Mouse (Mus musculus) adrenal gland (tissue): ENCODE data around the gene Ncam1.

Experiments
- intact Hi-C: fragments of 180-260 bp; cut with DNase I; formaldehyde crosslinking; loops from one replicate; pipeline ENCODE4 v1.15.1; 2025

The Ncam1 gene

DNA sequence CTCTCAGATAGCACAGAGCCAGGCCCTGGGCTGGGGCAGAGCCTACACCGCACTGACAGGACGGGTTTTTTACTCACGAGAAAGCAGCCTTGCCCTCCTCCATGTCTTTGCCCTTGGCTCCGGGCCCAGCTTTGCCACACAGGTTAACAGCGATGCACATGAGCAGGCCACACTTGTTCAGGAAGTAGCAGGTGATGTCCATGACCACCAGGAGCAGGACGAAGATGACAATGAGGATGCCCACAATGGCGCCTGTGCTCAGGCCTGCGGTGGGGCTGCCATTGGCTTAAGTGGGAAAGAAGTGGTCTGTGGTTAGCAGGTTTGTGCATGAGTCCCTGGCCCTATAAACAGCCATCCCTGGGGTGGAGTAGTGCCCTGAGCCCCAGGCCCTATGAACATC, 289.1 kb downstream of the Ncam1 start:
- intact Hi-C loops = no loop called here

DNA sequence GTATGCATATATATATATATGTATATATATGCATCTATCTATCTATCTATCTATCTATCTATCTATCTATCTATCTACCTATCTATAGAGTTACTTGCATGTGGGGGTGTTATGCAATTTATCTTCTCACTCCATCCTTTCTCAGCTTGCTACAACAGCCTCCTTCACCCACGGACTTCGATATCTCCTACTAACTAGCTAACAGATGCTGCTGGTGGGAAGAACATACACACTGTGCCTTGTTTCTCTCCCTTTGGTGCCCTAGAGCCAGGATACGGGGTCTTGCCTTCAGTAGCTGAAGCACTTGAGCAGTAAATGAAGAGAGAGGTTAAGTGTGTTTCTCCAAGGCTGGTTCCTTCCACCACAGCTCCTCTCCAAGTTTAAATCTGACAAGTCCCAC, 289.6 kb downstream of the Ncam1 start:
- intact Hi-C loops = no loop called here

DNA sequence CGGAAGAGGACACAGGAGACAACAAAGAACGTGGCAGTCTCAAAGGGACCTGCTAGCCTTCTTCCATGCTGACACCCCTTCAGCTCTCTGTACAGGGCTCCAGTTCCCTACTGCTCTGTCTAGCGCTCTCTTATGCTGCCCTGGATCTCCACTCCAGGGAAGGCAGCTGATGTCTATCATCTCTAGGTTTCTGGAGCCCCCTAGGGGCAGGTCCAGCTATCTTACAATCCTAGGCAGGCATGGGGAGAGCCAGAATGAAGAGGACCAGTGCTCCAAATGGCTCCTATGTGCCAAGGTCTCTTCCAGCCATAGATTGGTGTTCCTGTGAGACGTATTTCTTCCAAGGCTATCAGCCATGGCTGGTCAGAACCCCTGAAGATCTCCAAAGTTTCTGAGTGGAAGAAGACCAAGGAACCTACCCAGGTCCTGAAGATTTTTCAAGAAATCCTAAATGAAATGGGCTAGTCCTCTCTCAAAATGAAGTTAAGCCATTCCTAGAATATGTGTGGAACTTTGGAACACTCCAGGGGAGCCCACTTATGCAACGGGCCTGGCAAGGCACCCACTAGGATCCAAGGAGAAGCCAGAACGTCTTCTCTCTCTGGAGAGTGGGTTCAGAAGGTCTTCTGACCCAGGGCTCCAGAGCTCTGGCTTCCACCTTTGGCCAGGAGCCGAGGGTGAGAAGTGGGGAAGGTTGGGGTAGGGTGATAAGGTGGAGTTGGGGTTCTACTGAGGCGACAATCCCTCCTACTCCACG, 290.7 kb downstream of the Ncam1 start:
- intact Hi-C loops = no loop called here

DNA sequence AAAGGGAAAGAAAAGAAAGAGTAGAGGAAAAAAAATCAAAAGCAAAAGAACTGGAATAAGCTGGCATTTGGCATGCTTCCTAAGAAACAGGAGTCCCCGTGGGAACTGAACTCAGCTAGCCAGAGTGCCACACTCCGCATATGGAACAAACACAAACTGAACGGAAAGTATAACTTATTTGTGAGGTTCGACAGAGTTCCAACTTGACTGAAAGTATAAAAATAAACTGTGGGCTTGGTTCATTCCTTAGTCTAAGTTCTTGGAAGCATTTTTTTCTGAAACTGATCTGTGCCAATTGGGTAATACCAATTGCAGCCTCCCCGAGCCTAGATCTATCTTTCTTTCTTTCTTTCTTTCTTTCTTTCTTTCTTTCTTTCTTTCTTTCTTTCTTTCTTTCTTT, 294.1 kb downstream of the Ncam1 start:
- intact Hi-C loops = no loop called here

DNA sequence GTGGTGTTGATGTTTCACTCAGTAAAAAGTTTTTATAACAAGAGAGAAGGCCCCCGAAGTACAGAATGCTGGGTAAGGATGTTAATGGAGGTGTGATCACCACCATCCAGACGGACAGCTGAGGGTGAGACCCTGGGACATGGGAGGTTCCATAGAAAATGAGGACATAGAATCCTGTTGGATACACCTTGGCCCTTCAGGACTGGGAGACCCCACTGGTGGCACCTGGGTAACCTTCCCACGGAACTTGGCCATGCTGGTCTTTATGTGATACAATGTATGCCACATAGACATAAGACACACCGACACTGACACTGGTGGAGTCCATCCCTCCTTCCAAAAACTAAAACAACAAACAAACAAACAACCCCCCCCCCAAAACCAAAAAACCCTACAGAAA, 296.5 kb downstream of the Ncam1 start:
- intact Hi-C loops = no loop called here

DNA sequence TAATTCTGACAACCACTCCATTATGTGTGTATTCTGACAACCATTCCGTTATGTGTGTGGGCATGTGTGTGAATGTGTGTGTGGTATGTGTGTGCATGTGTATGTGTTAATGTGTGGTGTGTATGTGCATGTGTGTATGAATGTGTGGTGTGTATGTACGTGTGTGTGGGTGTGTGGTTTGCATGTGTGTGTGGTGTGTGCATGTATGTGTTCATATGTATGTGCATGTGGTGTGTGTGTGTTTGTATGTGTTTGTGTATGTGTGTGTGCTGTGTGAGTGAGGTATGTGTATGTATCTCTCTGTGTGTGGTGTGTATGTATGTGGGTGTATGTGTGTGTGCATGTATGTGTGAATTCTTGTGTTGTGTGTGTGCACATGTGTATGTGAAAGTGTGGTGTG, 298.8 kb downstream of the Ncam1 start:
- intact Hi-C loops = no loop called here

DNA sequence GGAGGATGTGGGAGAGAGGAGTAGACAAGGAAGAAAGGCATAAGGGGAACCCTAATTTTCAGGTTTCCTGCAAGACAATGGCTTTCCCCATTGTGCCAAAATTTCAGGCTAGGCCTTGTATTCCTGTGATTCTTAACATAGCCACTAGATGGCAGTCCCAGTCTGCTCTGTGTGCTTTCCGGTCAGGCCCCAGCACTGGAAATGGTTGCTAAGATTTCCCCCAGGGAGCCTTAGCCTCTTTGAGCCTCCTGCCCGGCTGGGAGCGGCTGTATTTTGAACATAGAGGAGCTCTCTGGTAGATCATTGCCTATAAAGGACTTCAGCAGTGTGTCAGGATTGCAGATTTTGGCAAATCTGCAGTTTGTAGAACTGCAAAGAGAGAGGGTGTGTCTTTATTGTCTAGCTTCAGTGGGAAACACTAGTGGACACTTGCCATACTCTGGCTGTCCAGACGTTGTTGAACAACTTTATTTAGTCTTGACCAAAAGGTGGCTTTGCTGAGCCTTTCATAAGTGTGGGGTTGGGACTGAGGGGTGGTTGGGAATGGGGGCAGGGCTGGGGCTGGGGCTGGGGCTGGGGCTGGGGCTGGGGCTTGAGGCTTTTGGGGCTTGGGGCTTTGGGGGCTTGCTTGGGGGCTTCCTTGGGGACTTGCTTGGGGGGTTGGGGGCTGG, 304.6 kb downstream of the Ncam1 start:
- intact Hi-C loops = loop anchor here (2.0 to 5.0 kb wide), 2 partner anchors 679 to 943 kb away; no protein-coding TSS in a partner anchor

DNA sequence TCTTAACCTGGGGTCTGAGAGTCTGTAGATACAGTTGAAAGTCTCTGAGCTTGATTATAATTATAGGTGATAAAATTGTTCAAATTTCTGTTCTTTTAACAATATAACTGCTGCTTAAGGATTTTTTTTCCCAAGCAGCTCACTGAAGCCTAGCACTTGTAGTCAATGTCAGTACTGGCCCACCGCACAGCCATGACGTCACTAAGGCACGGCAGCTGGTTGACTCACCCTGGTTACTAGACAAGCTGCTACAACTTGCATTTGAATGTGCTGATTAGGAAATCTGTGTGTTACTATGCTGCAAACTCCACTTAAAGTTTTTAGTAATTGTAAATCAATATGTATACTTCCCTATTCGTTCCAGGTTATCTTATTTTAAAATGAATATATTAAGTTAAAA, 308.1 kb downstream of the Ncam1 start:
- intact Hi-C loops = loop anchor here (5.0 kb wide), 1 partner anchor 947 kb away; no protein-coding TSS in a partner anchor

DNA sequence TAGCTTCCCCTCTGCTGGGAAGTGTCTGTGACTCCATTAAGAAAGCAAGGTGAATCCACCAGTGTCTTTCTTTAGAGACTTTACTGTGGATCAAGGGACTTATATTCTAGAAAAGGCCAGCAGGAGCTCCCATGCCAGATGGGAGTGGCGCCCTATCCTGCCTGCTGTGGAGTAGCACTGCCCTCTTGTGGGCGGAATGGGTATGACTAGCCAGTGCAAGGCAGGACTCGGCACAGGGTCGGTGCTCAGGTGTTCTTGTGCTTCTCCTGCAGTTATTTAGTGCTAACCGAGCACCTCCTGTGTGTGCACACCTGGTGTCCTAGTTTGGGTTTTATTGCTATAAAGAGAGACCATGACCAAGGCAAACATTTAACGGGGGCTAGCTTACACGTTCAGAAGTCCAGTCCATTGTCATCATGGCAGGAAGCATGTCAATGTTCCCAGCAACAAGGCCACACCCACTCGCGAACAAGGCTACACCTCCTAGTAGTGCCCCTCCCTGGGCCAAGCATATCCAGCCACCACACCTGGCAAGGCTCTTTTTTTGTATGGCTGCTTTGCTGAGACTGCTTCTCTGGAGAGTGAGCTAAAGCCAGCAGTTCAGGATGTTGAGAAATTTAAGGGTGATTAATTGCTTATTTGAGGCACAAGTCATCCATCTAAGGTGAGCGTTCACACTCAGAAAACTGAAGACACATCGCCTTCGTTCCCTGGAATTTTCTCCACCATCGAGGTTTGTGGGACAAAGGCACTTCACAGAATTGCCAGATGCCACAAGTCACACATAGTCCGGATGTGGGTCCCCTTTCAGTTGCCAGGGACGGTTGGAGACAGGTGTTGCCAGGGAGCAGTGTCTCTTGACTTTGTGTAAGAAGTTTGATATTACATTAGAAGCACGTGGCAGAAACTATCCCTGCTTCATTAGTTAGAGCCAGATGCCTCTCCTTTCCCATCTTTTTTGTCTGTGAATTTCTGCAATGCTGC, 309.5 kb downstream of the Ncam1 start:
- intact Hi-C loops = loop anchor here (1.0 kb wide), 2 partner anchors 242 to 408 kb away; partner anchors contain the start of gene Tmprss5

DNA sequence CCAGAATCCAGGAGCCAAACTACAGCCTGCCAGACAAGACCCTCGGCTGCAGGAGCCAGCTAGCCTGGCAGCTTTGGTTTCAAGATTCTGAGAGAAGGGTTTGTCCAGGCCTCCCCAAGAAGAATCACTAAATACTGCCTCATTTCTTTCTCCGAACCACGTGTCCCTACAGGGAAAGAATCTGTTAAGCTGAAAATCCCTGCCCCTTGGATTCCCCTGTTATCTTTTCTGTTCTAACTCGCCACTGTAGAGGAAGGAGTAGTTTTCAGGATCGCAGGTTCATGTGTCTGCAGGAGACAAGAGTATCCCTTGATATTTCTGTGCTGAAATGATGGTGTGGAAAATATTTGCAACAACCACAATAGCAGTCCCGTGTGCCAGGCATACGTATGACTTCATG, 310.5 kb downstream of the Ncam1 start:
- intact Hi-C loops = no loop called here

DNA sequence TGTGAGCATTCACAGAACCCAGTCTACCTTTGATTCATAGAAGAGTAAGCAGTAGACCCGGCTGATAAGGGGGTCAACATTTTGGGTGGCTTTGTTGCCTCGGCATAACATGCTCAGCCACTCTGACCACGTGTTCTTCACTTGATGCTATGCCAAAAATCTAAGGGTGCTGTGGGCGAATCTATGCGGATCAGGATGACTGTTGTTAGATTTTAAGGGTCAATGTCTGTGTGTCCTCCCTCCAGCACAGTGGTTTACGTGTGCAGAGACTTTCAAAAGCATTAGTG, 311.1 kb downstream of the Ncam1 start:
- intact Hi-C loops = no loop called here

DNA sequence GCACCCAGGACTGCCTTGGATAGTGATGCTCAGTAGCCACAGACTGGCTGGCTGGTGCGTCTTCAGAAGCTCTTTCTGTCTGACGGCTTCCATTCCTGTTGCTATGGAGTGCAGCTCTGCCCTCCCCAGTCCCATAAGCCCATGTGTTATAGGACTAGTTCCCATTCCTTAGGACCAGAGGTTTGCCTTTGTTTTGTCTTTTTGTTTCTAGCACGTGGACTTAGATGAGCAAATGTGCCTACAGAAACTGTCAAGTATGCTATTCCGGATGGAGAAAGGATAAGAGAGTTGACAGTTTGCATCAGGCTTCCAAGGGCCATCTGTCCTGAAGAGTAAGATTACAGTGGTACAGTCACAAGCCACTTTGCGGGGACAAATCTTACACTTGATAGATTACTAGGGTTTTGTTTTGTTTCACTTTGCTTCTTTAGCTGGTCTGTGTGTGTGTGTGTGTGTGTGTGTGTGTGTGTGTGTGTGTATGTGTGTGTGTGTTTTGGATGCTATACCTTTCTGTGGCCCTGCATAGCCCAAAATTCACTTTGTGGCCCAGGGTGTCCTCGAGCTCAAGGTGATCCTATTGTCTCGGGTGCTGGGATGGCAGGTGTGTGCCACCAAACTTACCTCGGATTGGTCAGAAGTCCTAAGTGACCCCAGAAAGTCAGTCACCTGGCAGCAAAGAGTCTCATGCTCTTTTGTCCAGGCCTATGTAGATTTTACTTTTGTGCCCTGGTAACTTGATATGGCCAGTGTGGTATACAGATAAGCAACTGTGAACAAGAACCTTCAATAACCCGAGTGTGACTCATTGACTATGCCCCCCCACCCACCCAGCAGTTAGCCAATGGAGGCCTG, 311.7 kb downstream of the Ncam1 start:
- intact Hi-C loops = no loop called here

DNA sequence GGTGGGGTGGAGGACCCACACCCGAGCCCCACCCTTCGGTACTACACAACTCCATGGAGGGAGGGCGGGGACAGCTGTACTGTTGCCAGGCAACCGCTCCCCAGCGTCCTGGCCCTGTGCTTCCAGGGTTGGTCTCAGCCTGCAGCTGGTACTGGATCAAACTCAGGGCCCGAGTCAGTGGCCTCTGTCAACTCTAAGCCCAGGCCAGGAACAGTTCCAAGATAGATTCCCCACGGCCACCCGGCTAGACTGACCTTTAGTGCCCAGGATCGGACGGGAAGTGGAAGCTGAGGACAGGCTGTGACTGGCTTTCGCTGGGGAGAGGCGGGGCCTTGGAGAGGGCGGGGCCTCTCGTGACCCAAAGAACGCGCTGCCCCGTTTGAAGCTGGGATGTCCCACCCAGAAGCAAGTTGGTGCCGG, 312.8 kb downstream of the Ncam1 start, which contains the start of gene Ttc12:
Gene Ttc12, minus strand, starts transcription at position 334 of the 420 bp plus-strand sequence.
- intact Hi-C loops = no loop called here

DNA sequence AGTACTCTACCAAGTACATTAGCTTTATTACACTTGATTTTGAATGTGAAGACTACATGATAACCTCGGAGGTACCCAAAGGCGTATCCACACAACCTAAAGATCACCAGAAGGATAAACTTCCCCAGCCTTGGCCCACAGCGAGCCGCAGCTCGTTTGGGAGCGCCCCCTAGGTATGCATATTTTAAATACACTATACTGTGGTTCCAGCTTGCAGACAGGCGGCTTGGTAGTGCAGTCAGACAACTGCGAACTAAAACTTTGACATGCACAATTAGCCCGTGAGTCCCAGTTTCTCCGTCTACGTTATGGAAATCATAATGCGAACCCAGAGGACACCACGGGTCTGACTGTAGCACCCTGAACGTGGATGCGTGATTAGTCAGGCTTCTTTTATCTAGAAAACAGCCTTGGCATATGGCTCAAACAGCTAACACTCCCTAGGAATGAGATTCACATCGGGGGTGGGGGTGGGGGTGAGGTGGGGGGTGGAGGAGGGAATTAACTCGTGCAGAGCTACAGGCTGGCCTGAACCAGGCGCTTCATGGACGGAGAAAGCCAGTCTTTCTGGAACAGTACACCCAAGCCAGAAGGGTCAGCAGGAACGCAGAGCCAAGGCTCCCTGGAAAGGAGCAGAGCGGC, 313.4 kb downstream of the Ncam1 start:
- intact Hi-C loops = no loop called here

DNA sequence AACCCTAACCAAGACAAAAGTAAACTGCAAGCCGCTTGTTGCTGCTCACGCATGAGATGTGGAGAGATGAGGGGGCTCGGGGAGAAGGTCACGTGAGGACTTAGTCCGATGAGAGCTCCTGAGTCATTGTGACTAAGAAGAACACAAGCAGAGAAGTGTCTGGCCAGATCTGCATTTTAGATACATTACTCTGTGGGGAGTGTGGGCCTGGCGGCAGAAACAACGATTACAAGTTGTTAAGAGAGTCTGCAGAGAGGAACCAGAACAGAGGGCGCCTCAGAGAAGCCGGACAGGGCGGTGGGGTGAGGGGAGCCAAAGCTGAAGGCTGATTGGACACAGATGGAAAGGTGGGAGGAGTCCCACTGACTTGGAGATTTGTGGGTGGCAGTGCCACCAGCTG, 315.4 kb downstream of the Ncam1 start:
- intact Hi-C loops = no loop called here

DNA sequence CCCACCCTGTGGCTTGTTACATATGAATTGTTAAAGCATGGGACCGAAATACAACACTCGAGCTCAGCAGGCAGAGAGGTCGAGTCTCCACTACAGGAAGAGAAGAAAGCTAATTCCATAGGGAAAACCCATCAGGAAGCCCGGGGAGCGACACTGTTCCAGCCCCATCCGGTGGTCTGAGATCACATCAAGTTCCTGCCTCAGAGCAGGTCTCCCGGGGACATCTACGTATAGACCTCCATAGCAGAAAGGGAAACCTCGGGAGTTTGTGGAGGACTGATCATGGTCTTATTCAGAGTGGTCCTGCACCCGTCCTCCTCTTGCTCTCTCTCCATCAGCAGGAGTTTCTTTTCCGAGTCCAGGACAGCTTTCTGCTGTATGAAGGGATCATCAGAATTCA, 326.6 kb downstream of the Ncam1 start:
- intact Hi-C loops = loop anchor here (10.0 kb wide), 1 partner anchor 117 kb away; no protein-coding TSS in a partner anchor

DNA sequence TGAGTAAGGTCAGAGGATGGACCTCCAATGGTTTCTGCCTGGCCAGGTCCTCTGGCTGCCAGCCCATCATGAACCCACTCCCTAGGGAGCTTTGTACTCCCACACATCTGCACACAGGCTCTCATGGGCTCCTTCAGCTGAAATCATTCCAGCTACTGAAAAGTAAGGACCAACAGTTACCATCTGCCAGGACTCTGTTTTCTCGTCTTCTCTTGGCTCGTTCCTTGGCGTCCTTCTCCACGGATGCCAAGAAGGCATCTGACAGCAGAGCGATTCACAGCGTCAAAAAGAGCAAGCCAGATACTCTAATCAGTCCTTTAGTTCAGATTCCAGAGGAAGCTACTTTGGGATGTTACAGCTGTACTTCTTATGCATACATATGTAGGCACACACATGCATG, 327.8 kb downstream of the Ncam1 start:
- intact Hi-C loops = loop anchor here (10.0 kb wide), 1 partner anchor 116 kb away; no protein-coding TSS in a partner anchor

DNA sequence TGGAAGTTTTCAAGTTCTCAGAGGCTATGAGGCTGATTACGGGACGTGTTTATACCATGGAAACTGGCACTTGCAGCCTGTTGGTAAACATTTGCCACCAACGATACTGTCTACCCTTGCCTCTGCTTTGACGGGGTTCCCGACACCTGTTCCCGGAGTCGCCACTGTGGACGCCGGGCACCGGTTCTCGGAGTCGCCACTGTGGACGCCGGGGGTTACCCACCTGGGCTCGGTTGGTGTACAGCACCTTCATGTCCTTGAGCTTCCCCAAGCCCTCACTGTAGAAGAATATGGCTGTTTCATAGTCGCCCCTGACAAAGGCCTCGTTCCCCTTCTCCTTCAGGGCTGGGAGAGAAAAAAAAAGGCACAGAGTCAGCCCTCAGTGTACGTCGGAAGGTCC, 328.7 kb downstream of the Ncam1 start:
- intact Hi-C loops = loop anchor here (10.0 kb wide), 1 partner anchor 115 kb away; no protein-coding TSS in a partner anchor

DNA sequence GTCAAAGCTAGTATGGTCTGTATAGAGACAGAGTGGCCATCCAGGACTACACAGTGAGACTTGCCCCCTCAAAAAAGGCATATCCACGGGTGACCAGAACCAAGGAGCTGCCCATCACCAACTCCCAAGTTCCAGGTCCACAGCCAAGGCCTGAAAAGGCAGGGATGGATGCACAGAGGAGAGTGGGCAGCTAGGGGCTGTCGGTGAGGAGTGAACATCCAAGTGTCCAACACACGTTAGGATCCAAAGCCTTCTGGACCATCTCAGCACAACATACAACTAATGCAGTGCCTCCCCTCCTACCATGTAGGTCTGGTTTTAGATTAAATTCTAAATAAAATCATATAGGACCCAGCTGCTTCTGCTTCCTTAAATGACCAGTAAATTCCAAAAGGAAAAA, 342.6 kb downstream of the Ncam1 start:
- intact Hi-C loops = no loop called here

DNA sequence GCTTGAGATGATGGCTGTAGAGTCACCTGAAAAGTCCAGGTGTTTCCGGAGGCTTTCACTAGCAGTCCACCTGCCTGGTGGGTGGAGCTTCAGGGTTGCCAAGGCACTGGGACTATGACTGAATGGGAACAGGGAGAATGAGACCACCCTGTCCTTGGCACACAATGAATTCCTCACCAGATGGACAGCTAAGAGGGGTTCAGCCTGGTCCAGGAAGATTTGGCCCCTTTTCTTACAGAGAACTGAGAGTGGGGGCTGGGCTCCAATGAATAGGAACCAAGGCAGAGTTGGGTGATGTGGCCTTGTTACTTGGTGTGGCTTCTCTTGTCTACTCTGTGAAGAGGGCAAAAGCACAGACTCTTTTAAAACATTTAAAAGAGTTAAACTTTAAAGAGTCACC, 346.3 kb downstream of the Ncam1 start:
- intact Hi-C loops = no loop called here
